Mouse (Mus musculus) layer of hippocampus, adult 9-10 months (tissue): ENCODE data around the gene Dynlt1f.
A peak's percentile ranks its signal among the peaks of the same experiment; 100 is the strongest.
"Not testable (repeated sequence)": the region's sequence is repeated elsewhere in the genome, so short reads cannot be mapped to it uniquely, and the experiment has no call there.

ENCODE experiments used
- DNase-seq: peaks from one replicate; pipeline ENCODE4 v3.0.0; 2022; ENCODE audit warnings: low spot score

Gene Dynlt1f

DNA sequence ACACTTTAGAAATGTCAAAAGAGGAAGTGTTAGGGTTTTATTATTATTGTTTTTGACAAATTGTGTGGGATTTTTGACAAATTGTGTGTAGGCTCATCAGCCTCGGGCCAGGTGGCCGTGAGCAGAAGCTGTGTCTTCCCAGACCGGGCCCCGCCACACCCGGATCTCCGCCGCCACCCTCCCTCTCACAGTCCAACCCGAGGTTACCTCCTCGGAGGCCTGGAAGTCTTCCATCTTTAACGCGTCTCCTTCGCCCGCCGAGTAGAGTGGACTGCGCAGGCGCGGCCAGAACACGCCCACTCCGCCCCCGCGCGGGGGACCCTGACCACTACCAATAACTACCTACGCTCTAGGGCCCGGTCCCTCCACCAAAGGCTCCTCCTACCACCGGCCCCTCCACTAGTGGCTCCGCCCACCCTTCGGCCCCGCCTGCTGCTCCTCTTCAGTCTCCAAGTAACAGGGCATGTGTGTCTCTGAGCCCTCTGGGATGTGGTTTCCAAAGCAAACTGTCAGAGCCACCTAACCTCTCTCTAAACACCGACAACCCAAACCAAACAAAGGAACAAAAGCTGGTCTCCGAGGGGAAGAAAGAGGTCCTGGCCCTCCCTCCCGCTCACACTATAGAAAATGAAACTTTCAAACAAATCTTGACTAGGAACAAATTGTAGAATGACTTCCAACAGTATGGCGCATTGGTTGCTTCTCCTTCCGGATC is at the start of gene Dynlt1f:
Dynlt1f (minus strand) TSS at position 334 of the 715 bp plus-strand sequence.
- peak; percentile 52 for DNase-seq

DNA sequence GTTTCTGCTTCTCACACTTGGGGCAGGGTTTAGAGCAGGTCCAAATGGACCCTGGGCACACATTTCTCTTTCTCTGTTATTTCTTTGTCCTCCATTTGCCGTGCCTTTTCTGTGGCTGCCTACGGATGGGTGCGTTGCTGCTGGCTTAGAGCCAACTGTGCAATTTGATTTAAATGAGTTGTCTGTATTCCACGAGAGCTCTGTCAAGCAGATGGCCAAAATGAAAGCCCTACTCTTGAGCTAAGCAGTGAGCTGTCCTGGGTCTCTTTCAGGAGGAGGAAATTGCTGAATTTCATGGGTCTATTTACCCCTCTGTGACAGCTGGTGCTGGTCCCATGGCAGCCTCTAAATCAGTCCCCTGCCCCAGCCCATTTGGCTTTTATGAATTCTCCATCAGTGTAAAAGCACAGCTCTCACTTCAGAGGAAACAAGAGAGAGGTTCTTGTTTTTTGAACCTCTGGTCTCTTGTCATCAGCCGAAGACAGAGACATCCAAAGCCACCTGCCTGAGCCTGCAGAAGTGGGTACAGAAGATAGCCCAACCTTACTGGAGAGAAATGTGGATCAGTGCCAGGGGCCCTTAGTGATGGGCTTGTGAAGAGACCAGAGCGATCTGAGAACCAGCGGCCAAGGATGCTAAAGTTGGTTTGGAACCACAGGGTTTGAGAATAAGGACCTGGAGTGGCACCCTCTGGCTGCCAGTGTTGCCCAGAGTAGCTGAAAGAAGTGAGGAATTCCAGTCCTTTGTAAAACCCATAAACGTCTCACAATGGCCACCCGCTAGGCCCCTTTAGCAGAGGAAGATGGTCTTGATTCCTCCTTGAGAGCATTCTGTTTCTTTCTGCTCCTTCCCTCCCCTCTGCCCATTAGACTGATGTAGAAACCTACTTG is 47.9 kb upstream of the Dynlt1f start:
- not testable (repeated sequence) for DNase-seq

DNA sequence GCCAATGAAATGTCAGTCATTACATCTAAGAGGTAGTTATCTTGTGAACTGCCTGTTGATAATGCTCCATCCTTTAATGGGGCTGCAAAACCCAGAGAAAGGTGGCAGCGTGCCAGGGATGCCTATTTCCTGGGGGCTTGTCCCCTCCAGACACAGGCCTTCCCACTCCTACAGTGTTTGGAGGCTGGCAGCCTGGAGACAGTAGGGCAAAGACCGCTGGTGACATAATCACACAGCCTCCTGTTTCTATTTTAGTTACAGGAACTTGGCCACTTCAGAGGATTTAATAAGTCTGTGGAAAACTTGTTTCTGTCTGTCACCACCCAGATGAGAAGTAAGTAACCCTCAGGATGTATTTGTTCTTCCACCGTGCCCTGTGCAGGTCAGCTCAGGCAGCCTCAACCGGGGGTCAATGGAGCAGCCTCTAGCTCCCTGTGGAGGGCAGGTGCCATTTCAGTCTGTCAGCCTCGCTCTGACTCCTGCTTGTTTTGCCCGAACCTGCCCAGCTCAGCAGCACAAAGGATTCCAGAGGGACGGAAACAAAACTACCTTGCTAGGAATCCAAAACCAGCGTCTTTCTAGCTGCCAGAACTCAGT is 47.0 kb upstream of the Dynlt1f start:
- DNase-seq, result not testable (repeated sequence)

DNA sequence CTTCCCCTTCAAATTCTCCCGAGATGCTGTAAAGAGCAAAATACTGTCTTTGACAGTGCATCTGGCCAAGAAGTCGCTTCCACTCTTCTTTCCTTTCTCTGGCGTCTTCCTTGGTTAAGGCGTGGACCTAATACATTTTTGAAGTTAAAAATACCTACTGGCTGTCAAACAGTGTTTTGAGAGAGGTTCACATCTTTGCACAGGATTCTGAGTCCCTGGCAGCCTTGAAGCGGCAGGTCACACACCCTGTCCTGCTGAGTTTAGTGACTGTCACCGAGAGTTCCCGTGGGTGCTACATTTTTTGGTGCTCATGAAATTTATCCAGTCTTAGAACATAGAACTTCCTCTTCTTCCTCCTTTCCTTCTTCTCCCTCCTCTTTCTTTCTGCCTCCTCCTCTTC is 44.4 kb upstream of the Dynlt1f start:
- not testable (repeated sequence) for DNase-seq

DNA sequence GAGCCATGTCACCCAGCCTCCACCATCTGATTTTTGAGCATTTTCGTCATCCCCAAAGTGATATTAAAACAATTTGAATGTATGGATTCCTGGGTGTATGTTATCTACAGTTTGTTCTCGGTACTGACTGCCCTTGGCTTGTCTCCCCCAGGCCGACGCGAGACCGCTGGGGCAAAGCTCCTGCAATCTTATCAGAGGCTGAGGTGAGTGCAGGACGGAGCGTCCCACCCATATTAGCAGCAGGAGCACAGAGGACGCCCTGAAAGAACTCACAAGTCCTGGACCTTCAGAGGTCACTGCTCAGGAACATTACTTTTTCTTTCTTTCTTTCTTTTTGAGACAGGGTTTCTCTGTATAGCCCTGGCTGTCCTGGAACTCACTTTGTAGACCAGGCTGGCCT is 43.8 kb upstream of the Dynlt1f start:
- DNase-seq, result not testable (repeated sequence)

DNA sequence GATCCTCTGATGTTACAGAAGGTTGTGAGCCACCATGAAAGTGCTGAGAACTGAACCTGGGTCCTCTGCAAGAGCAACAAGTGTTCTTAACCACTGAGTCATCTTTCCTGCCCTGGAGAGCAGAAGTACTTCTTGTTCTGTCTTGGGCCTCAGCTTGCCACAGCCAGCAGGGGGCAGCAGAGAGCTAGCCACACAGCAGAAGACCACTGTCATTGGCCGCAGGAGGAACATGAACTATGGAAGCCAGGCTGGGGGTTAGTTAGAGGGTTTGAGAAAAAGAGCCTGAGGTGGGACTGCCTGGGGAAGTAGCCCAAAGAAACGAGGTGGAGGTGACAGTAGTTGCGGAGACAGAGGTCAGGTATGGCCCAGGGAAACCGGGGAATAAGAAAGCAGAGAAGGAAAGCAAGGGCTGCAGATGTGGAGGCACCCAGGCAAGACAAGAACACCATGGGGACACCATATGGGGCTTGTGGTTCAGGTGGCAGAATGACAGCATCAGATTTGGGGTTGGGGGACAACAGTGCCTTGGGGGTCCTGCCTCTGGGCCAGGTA is 41.6 kb upstream of the Dynlt1f start:
- DNase-seq, result peak; percentile 53

DNA sequence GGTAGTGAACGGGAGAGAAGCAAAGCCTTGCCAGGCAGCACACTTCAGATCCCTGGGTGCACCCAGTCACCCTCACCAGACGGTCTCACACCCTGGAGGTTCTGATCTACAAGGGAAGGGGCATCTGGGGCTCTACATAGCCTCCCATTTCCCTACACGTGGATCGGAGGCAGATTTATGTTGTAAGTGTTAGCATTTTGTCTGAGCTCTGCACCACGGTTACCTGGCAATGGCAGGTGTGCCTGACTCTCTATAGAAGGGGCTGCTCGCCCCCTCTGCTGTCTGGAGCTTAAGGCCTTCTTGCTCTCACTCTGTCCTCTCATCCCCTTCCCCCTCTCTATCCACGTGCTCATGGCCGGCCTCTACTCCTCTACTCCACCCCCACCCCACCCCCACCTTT is 40.8 kb upstream of the Dynlt1f start:
- DNase-seq, result not testable (repeated sequence)

DNA sequence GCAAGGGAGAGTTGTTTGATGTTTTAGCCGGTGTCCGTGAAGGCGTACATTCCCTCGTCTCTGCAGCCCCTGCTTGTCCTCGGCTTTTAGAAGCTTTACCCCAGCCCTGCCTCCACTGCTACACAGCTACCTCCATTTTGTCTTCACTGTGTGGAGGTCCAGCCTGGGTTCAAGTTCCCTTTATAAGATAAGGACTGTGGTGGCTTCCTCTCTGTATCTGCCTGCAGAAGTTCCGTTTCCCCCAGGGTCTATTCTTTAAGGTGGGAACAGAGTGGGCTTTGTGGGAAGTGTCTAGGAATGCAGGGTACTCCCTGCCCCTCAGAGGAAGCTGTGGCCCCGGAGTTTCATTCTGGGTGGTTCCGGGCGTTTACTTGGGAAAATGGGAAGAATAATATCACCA is 40.0 kb upstream of the Dynlt1f start:
- not testable (repeated sequence) for DNase-seq

DNA sequence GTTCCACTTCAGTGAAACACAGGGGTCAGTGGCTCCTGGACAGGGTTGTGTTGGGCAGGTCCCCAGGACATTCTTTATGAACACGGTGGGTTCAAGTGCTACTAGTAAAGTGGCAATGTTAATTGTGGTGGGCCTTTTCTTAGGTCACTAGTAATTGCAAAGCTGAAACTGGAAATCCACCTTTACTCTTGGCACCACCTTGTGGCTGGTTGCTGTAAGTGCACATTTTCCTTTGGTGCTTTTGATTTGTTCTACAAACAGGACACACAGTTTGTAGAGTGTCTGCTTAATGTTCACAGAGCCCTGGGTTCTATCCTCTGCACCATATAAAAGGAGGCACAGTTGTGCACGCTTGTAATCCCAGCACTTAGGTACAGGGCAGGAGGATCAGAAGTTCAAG is 35.9 kb upstream of the Dynlt1f start:
- DNase-seq, result peak; percentile 95

DNA sequence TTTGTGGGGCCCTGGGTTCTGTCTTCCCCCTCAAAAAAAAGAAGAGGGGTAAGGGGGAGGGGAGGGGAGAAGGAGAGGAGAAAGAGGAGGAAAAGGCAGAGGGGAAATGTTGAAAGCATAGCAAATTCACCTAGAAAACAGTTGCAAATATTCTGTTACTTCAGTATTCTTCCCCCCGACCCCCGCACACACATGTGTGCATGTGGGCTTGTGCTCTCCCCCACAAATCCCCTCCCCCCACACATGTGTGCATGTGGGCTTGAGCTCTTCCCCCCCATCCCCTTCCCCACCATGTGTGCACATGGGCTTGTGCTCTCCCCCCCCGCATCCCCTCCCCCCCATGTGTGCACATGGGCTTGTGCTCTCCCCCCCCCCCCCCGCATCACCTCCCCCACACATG is 33.6 kb upstream of the Dynlt1f start:
- DNase-seq, result not testable (repeated sequence)

DNA sequence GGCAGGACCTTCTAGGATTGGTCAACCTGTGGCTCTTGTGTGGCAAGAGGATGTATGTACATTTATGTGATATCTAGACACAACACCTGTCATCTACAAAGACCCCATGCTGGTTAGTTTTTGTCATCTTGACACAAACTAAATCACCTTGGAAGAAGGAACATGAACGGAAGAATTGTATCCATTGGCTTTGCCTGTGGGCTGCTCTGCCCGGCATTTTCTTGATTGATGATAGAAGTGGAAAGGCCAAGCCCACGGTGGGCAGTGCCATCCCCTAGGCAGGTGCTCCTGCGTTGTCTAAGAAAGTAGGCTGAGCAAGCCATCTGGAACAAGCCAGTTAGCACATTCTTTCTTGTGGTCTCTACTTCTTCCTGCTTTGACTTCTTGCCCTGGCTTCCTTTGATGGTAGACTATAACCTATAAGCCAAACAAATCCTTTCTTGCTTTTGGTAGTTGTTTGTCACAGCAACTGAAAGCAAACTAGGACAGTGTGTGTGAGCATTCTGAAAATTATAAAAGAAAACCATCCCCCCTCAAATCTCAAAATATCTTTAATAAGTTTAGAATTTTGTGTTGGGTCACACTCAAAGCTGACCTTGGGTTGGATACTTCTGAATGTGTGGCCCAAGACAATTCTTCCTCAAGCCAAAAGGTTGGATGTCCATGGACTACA is 30.7 kb upstream of the Dynlt1f start:
- DNase-seq, result not testable (repeated sequence)

DNA sequence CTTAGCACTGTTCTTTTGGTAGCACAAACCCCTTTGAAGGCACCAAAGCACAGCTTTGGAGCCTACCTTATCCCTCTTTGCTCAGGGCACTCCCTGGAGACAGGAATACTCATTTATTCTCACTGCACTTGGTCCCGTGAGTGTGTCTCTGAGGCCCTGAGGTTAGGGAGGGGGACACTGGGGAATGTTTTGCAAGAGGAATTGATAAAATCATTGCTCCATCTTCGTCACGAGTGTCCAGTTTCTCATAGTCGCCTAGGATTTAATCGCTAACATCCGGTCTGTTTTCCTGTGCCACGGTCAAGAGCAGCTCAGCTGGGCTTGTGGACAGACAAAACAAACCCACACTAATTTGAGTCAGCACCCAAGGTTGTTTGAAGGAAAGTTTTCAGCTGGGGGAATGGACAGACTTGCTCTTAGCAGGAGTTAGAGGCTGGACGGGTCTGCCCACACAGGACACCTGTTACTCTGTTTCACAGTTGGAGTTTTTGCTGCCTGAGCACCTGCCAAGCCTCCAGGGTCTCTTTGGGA is 29.7 kb upstream of the Dynlt1f start:
- DNase-seq, result not testable (repeated sequence)

DNA sequence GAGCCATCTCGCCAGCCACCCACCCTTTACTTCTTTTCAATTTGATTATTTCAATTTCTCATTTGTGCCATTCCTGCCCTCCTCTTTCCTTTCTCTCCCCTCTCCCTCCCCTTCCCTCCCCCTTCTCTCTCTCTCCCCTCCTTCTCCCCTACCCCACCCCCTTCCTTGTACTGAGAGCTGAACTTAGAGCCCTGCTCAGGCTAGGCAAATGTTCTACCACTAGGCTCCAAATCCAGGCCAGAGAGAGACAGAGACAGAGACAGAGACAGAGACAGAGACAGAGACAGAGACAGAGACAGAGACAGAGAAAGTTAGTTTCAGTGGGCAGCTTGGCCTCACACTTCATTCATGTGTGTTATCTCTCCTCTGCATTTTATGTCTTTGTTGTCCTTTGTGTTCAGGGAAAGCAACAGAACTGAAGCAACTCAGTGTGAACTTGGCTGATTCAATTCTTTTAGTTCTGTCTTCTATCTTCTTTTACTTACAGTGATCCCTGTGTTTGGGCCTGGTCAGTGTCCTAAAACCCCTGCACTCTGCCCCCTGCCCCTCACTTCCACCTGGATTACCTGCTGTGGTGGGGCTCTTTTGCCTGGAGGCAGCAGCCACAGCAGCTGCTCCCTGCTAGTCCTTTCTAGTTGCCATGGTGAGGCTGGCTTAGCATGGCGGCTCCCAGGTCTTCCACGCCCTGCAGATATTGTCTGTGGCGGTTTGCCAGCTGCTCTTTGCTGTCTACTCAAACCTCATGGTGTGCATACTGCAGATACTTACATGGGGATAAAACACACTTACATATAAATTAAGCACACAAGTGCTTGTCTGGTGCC is 29.0 kb upstream of the Dynlt1f start:
- DNase-seq, result not testable (repeated sequence)

DNA sequence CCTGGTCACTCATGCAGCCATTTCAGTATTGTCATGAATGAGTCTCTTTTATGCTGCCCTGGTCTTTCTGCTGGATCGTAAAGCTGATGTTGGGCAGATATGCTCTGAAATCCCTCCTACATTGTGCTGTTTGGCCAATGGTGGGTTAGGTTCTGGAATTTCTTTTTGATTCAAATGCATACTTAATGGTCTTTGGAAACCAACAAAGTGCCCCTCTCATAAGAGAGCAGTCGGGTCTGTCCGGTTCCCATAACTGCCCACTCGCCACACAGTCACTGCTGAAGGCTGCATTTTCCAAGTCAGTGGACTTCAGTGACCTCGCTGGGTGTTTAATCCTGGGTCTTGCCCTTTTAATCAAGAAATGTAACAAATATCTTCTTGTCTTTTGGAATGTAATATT is 28.0 kb upstream of the Dynlt1f start:
- DNase-seq, result not testable (repeated sequence)

DNA sequence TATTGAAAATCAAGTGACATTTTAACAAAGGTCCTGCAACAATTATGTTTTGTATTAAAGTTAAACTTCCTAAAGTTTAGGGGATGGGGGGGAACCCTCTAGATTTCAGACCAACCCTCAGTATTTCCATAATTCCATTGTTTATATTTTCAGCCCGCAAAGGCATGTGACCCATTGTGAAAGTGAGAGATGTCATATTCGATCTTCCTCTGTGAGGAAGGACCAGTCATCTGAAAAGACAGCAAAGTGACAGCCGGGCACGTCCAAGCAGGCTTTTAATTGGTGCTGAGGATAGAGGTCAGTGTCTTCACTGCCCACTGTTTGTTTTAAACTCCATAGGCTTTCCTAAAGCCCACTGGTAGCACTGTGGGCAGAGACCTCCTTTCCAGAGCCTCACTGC is 26.0 kb upstream of the Dynlt1f start:
- not testable (repeated sequence) for DNase-seq

DNA sequence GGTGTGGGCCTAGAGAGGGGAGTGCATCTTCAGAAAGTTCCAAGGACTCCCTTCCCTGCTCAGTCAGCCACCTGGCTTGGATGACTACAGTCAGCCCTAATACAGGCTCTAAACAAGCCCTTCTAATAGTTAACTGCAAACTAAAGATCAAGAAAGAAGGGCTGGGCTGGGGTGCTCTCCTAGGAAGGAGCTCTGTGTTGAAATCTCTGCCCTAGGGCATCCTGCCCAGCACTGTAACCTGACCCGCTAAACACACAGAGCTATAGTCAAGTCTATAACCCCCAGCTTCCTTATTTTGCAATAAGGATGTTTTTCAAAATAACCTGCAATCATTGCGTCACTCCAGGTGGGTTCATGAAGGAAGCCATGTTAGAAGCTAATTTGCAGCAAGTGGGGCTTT is 22.4 kb upstream of the Dynlt1f start:
- not testable (repeated sequence) for DNase-seq

DNA sequence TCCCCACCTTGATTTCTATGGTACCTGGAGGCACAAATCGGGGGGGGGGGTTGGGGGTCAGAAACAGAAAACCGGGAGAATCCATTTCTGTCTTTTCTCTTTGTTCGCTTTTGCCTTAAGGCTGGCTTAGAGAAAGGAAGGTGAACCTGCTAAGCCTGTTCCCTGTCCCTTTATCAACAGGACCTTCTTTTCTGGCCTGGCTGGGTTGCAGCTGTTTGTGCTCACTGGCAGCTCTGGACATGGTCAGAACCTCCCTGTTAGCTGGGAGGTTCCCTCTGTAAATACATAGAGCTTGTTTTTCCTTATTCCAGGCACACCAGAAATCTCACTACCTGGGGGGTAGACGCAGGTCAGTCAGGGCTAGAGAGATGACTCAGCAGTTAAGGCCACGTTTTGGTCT is 18.6 kb upstream of the Dynlt1f start:
- not testable (repeated sequence) for DNase-seq

DNA sequence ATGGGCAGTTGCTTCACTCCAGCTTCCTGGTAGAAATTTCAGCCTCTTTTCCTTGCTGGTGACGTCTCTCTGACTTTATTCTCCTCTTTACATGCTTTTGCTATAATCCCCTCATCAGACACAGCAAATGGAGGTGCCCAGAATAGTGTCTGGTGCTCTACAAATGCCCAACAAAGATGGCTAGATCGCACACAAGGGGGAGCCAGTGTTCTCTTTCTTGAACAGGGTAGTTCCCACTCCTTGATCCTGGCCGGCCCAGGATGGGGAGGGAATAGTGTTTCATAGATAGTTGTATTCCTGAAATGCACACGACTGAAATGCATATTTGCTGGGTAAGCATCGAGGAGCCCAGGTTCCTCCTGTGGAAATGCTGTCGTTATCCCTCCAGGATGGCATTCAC is 12.8 kb upstream of the Dynlt1f start:
- DNase-seq, result not testable (repeated sequence)

DNA sequence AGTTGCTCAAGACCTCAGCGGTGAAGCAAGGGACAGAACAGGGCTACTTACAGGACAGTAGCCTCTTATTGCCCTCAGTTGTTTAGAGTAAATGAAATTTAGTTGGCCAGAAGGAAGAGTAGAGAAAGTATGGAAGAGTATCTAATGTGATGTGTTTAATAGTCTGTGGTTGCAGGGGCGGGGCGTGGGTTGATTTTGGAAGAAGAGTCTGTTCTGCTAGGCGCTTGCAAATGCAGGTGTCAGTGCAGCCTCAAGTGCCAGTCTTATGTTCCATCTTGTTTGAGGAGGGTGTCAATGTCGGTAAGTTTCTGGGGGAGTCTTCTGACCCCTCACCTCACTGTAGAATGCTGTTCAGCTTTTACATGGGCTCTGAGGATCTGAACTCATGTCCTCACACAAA is 9.7 kb upstream of the Dynlt1f start:
- DNase-seq, result not testable (repeated sequence)

DNA sequence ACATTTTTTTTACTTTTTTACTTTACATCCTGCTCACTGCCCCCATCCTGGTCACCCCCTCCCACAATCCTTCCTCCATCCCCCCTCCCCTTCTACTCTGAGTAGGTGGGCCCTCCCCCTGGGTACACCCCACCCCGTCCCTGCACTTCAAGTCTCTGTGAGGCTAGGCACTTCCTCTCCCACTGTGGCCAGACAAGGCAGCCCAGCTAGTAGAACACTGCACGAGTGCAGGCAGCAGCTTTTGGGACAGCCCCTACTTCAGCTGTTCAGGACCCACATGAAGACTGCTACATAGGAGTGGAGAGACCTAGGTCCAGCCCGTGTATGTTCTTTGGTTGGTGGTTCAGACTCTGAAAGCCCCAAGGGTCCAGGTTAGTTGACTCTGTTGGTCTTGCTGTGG is 7.1 kb upstream of the Dynlt1f start:
- DNase-seq, result not testable (repeated sequence)
